Mouse (Mus musculus) limb, embryonic 14.5 days (tissue): ENCODE results near the gene Lonp2. TPM values are rescaled to one million over a fixed set of nuclear protein-coding genes. Genes with fewer than 3 reads are reported as not detected.

Experiments
- ATAC-seq: fragments of 200-750 bp; cut with Nextera tagmentation; 2 replicates; pipeline ENCODE4 v1.8.0; 2017; ENCODE audit warnings: low read depth, moderate number of reproducible peaks, moderate TSS enrichment; ENCODE audit not compliant: low FRiP score
- DNase-seq: peaks from one replicate; pipeline ENCODE4 v3.0.0-alpha.2; 2015; ENCODE audit warnings: low spot score
- H3K27ac ChIP-seq: fragments of 300-500 bp; sonication (generic); replicated peaks from 2 replicates; pipeline ENCODE4 v1.5.1; 2014; ENCODE audit warnings: low read depth, mild to moderate bottlenecking, low read length, moderate library complexity, mixed read lengths
- H3K27me3 ChIP-seq: fragments of 300-500 bp; sonication (generic); 2 replicates; pipeline ENCODE4 v1.6.1; 2014; ENCODE audit warnings: low read length, mixed read lengths; ENCODE audit not compliant: control insufficient read depth, insufficient read depth
- H3K36me3 ChIP-seq: fragments of 300-500 bp; sonication (generic); 2 replicates; pipeline ENCODE4 v1.6.1; 2014; ENCODE audit warnings: mild to moderate bottlenecking, low read length, moderate library complexity, mixed read lengths; ENCODE audit not compliant: control insufficient read depth, insufficient read depth
- H3K4me1 ChIP-seq: fragments of 300-500 bp; sonication (generic); 2 replicates; pipeline ENCODE4 v1.6.1; 2014; ENCODE audit warnings: antibody characterized with exemption, low read length, mixed read lengths; ENCODE audit not compliant: control insufficient read depth, insufficient read depth
- H3K4me2 ChIP-seq: fragments of 300-500 bp; sonication (generic); replicated peaks from 2 replicates; pipeline ENCODE4 v1.6.1; 2014; ENCODE audit warnings: low read depth, mild to moderate bottlenecking, low read length, moderate library complexity; ENCODE audit not compliant: severe bottlenecking
- H3K4me3 ChIP-seq: fragments of 300-500 bp; sonication (generic); replicated peaks from 2 replicates; pipeline ENCODE4 v1.5.1; 2014; ENCODE audit warnings: low read length
- H3K9ac ChIP-seq: fragments of 300-500 bp; sonication (generic); 2 replicates; pipeline ENCODE4 v1.6.1; 2014; ENCODE audit warnings: mild to moderate bottlenecking, low read depth, low read length, moderate library complexity; ENCODE audit not compliant: severe bottlenecking
- H3K9me3 ChIP-seq: fragments of 300-500 bp; sonication (generic); 2 replicates; pipeline ENCODE4 v1.6.1; 2016; ENCODE audit warnings: low read length; ENCODE audit not compliant: control insufficient read depth
- POLR2A ChIP-seq: fragments of 200-500 bp; IDR thresholded peaks from 2 replicates; pipeline ENCODE4 v1.8.0; 2012; ENCODE audit warnings: inconsistent platforms, mild to moderate bottlenecking, moderate library complexity, borderline replicate concordance; ENCODE audit not compliant: insufficient read depth, insufficient read length; ENCODE audit errors: extremely low read depth
- WGBS: fragments of 180-500 bp; shearing (Covaris S2); extraction: QIAGEN DNeasy Blood & Tissue Kit; methylation state at CpG from one replicate; pipeline ENCODE4 v1.1.7; 2014; 5-methylcytosine and 5-hydroxymethylcytosine counted together
- microRNA-seq: library from miRNA; unstranded; fragments of <30 nt; microRNA quantifications from one replicate; pipeline ENCODE4, GENCODE M21; 2016
- polyA plus RNA-seq, 2 experiments: library from polyadenylated mRNA; depleted of rRNA in 1 of 2; stranded (reverse) in 1 of 2; unstranded in 1 of 2; fragments of >200 nt; fragmentation: Nextera tagmentation in 1 of 2; extraction: Ambion mirVana in 1 of 2; gene quantifications; 2 replicates each; pipeline versions ENCODE4 v1.2.1 to v1.2.3; 2012 to 2014

The Lonp2 gene
- polyA plus RNA-seq, 2 experiments, result 31.8 to 54.1 TPM

DNA sequence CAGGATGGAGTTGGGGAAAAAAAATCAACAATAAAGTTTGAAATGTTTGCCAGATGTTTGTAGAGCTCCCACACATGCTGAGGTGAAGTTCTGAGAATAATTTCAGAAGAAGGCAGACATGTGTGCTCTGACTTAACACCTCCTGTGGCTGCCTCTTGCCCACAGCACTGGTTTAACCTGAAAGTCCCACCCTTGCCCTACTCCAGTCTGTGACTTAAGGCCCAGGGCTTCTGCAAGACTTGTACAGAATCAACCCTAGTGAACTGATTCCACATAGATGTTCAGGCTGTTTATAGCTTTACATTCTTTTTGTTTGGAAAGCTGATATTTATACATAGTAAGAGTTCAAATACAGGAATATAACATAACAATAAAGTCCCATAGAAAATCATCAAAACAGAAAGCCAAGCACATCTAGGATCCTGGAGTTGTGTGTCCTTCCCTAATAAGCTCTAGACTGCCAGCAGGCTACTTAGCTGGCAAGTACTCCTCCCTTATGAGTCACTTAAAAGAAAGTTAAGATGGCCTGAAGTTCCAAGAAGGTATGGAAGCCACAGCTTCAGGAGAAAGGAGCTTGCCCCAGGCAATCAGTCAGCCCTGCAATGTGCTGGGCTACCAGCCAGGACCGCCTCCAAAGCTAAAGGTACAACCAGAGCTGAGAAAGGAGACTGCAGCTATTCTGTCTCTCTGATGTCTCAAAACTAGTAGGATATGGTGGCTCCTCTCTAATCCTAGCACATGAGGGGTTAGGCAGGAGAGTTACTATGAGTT is 146.3 kb downstream of the Lonp2 start:
- TF ChIP-seq POLR2A, result no peak
- no peak overlapping the region for H3K27ac ChIP-seq
- ATAC-seq, result no peak
- H3K9ac ChIP-seq, result no peak overlapping the region
- DNase-seq, result no peak
- no peak overlapping the region for H3K4me2 ChIP-seq
- peaks cover 10% of the 10 kb centered on the region; the same call in 1 of the 2 replicates for H3K4me1 ChIP-seq
- H3K36me3 ChIP-seq, result no peaks in the 10 kb centered on the region
- H3K9me3 ChIP-seq, result no peaks in the 10 kb centered on the region
- 59% methylated on average over 1 of the region's 1 CpGs for WGBS
- H3K4me3 ChIP-seq, result no peak overlapping the region
- no peaks in the 10 kb centered on the region for H3K27me3 ChIP-seq

Small RNA genes within 50 kb of the gene (microRNA-seq; reads per million reads assigned to microRNA genes)
- not detected for gene Gm44348

Other genes starting within 250 kb of the Lonp2 start
- gene Abcc12, start 43.4 kb upstream of the Lonp2 start, polyA plus RNA-seq (2012; rRNA removed), result 0.73 and 0.78 TPM in 2 replicates
- gene Abcc12, start 43.4 kb upstream of the Lonp2 start, polyA plus RNA-seq (2014; fragmentation: Nextera tagmentation; extraction: Ambion mirVana), result 0.12 and 0.32 TPM in 2 replicates
- 2.9 and 3.5 TPM in 2 replicates for gene Gm10638, start 121.7 kb downstream of the Lonp2 start, polyA plus RNA-seq (2012; rRNA removed)
- gene Gm10638, start 121.7 kb downstream of the Lonp2 start, polyA plus RNA-seq (2014; fragmentation: Nextera tagmentation; extraction: Ambion mirVana), result 4.5 and 5.3 TPM in 2 replicates
- gene Siah1a, start 121.9 kb downstream of the Lonp2 start, polyA plus RNA-seq (2012; rRNA removed), result 36.5 and 42.3 TPM in 2 replicates
- 46.1 and 51.9 TPM in 2 replicates for gene Siah1a, start 121.9 kb downstream of the Lonp2 start, polyA plus RNA-seq (2014; fragmentation: Nextera tagmentation; extraction: Ambion mirVana)